Mouse (Mus musculus): ENCODE data around the gene Adcy2. TPM values are rescaled to one million over a fixed set of nuclear protein-coding genes. Genes with fewer than 3 reads are reported as not detected.

Gene Adcy2
- total RNA-seq (2015; ENCODE audit: low replicate concordance), result 0.77 TPM in 1 of 2 replicates, not detected in the other
- total RNA-seq (2017; ENCODE audit: low replicate concordance), result not detected in 2 replicates

DNA sequence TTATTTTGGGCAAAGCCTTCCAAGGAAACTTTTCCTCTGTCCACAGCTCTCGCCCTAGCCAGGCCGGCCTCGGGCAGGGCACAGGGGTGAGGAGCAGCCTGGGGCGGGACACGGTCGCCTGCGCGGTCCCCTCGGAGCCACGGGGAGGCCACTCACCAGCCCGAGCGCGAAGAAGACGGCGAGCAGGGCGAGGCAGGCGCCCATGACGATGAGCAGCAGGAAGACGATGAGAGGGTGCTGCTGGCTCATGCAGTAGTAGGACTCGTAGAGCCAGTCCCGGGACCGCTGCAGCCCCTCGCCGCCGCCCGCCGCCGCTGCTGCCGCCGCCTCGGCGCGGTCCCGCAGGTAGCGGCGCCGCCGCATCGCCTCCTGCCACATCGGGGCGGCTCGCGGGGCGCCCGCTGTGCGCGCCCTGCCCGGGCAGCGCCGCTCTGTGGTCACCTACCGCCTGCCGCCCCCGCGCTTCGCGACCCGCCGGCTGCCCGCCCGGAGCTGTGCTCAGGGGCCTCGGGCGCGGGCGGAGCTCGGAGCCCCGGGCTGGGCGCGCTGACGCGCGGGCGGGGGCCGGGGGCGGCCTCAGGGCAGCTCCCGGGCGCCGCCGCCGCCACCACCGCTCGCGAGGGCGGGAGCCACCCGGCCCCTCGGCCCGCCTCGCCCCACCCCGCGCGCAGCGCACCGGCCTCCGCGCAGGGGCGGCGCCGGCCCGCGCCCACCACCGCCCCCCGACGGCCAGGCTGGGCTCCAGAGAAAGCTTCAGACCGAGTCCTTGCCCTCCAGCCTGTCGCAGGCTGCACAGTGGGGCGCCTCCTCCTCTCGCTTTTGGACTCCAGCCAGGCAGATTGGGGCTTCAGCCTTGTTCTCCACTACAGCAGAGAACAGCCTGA lies at the start of gene Adcy2:
Gene Adcy2 (minus strand): TSS at position 624 of the 884 bp plus-strand sequence.
- ATAC-seq (replicated peaks; ENCODE audit: low FRiP score, poor library complexity, severe bottlenecking), result no peak

DNA sequence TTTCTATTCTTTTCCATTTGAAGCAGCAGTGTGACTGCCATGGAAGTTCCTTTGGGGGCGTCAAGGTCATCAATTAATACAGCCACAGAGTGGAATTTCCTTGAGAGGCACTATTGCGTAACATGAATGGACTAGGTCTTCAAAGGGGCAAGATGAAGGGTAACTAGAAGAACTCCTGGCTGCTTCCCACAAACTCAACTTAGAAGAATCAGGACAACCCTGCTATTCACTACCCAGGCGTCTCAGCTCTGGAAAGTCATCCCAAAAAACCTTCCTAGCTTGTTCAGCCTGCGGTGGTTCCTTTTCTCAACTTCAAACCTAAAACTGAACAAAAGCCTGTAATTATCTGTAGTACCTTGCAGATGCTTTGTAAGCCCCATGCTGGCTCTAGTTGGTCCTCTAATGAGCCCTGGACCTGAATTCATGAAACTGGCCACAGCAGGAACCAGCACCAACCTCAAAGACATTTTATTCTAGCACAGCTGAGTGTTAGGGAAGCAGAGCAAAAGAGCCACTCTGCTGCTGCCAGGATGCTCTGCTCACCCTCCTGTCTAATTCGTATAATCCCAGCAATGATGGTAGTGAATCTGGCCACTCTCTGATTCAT lies 37.8 kb upstream of the Adcy2 start:
- ATAC-seq (replicated peaks; ENCODE audit: low FRiP score, poor library complexity, severe bottlenecking), result no peak

DNA sequence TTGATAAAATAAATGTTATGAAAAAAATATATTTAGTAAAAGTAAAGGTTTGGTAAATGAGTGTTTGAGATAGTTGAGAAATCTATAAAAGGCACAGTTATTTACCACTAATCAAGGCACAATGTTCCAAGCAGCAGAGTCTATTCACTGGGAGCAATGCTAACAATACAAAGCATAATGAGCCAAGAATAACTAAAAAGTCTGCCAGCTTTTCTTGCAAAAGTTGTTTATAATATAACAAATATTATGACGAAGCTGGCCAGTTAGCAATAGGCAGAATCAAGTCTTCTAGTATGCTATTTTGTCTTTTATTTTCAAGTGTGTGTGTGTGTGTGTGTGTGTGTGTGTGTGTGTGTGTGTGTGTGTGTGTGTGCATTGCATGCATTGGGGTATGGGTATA lies 35.3 kb upstream of the Adcy2 start:
- no peak for ATAC-seq (replicated peaks; ENCODE audit: low FRiP score, poor library complexity, severe bottlenecking)

DNA sequence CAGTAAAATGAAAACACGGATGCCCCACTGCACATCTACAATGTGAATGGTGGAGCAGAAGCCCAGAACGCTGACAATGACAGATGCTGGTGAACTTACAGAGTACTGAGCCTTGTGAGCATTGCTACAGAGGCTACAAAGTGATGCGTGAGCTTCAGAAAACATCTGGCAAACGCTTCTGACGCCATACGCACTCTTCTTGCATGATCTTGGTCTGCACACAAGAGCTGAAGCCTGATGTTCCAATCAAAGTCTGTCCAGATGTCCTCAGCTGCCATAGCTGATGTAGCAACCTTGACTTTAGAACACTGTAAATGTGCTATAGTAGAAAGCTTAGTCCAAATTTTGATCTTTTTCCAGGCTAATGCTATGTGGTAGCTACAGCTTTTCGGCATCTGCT lies 34.2 kb upstream of the Adcy2 start:
- no peak for ATAC-seq (replicated peaks; ENCODE audit: low FRiP score, poor library complexity, severe bottlenecking)

DNA sequence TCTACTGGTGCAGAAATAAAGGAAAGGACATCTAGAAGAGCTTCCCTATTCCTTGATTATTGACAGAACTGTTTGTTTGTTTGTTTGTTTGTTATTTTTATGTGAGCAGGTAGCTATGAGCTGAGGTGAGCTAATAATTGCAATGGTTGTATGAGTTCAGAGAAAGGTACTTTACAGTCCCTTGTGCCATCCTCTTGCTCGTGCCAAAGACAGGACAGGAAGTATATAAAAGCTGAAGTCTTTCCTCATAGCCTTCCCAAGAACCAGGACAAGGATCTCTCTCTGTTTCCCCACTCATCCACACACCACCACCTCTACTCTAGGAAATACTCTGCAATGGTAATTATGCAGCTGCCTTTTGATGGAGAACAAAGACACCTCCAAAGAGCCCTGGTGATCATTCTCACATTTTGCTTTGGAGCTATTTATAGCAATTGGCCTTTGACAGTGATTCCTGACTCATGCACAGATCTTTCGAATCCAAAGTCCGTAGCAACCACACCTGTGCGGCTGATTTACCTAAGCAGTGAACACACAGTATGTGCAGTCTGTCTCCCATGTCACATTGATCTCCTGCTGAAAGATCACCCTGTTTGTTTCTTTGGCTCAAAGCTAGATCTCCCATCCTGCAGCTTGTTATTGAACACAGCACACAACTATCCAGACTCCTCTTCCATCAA lies 29.9 kb upstream of the Adcy2 start:
- ATAC-seq (replicated peaks; ENCODE audit: low FRiP score, poor library complexity, severe bottlenecking), result no peak

DNA sequence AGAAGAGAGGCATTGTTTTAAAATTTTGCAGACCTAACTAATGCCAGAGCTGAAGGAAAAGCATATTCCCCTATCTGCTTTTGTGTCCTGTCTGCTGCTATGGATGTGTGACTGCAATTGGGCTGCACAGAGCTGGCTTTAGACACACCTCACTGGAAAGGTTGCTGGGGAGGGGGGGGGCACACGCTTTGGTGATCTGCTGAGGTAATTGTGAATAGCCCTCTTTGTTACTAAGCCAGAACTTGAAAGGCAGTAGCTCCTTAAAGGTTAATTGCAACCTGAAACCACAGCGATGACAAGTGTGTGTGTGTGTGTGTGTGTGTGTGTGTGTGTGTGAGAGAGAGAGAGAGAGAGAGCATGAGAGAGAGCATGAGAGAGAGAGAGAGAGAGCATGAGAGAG lies 25.6 kb upstream of the Adcy2 start:
- no peak for ATAC-seq (replicated peaks; ENCODE audit: low FRiP score, poor library complexity, severe bottlenecking)

DNA sequence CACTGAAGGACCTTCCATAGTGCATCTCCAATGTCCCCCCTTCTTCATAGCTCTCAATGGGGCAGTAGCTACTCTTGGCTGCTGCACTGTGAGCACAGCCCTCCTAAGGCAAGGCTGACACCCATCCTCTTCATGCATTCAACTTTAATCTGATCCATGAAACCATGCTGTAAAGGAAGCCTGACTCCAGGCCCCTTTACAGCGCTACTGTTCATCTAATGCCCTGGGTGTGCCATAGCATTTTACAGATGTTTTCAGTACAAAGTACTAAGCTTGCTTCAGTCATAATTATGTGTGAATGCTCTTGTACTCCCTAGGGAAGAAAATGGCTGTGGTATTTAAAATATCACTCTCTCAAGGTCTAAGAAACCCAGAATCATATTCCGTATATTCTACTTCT lies 23.9 kb upstream of the Adcy2 start:
- ATAC-seq (replicated peaks; ENCODE audit: low FRiP score, poor library complexity, severe bottlenecking), result no peak

DNA sequence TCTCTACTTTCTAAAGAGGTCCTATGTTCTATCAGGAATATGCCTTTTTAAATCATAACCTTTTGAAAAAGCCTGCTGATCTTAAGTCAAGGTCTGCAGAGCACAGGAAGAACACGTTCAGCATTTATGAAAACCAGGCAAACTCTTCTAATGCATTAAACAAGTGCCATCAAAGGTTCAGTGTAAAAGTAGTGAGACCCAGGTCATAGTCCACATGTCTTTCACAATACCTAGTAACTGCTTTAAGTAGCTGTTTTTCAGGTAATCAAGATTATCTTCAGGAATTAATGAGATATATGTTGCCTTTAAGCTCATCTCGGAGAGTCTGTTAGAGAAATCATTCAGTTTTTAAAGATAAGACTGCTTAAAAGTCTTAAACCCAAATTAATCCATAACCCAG lies 21.2 kb upstream of the Adcy2 start:
- ATAC-seq (replicated peaks; ENCODE audit: low FRiP score, poor library complexity, severe bottlenecking), result no peak

DNA sequence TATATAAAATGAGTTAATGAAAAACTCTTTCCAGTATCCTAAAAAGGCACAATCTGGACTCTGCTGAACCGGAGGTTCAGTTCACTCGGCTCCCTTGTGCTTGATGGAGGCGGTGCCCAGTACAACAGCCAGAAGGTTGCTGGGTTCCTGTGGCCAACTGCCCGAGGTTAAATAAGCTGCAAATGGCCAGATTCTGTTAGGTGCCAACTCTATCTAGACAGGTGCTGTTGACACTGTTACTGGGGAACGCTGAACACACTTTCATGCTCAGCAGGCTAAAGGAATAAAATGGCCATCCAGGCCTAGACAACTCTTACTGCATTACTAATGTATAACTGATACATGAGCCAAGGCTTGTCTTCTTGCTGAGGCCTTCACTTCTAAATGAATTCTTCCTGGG lies 7.6 kb upstream of the Adcy2 start:
- ATAC-seq (replicated peaks; ENCODE audit: low FRiP score, poor library complexity, severe bottlenecking), result no peak

DNA sequence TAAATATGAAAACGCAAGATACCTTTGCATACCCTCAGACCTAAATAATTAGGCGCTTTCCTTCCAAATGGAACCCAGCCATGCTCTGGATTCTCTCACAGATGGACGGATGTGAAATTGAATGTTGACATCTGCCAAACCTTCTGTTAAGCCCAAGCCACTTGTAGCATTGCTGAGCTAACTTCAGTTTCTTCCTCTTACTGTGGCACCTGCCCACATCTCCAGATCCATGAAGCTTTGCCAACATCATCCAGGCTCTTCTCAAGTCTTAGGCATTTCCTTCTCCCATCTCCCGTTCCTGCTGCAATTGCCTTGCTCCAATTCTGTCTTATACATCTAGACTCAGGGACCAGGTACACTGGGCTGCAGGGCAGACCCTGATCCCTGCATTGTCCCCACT lies 6.8 kb upstream of the Adcy2 start:
- no peak for ATAC-seq (replicated peaks; ENCODE audit: low FRiP score, poor library complexity, severe bottlenecking)

DNA sequence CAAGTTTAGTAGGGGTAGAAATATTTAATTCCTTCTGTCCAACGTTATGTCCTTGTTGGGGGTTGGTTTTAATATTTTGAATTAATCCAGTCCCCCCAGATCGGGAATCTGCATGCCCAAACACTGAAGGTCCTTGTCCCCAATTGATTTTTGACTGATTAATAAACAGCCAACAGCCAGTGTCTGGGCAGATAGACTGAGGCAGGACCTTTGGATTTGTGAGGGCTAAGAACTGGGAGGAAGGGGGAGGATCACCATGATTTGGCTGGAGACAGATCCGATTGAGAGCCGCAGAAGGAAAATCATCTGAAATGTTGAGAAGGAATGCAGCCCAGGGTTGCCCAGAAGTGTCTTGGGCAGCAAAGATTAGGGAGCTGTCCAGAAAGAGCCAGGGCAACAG lies 5.1 kb upstream of the Adcy2 start:
- ATAC-seq (replicated peaks; ENCODE audit: low FRiP score, poor library complexity, severe bottlenecking), result no peak

DNA sequence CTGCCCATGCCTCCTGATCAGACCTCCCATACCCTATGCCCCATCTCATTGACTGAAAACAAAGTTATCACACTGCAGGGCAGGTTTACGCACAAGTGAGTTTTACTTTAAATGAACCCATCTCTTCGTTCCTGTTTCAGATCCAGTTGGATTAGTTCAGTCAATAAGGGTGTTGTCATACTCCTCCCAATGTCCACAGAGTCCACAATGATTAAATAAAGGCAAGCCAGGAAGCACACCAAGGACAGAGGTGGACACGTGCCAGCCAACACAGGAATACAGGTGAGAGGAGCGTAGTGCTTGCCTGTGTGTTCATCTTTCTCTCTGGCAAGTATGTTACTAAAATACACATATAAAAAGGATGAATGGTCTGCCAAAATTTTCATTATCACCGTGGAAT lies 3.3 kb upstream of the Adcy2 start:
- ATAC-seq (replicated peaks; ENCODE audit: low FRiP score, poor library complexity, severe bottlenecking), result no peak

DNA sequence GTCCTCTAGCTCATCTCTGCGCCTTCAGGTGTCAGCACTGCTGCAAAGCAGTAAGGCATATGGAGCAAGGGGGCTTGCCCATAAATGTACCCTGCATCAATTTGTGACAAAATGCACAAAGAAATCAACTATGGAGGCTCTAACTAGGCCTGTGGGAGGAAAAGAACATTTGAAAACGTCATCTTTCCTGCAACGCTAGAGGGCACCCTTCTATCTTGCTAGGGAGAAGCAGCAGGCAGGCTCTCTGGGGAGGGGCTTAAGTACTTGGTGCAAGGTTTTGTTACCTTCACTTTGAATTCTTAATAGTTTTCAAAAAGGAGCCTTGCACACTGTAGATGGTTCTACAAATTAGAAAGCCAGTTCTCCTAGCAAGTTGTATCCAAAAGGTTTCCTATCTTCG lies 2.8 kb upstream of the Adcy2 start:
- ATAC-seq (replicated peaks; ENCODE audit: low FRiP score, poor library complexity, severe bottlenecking), result no peak

DNA sequence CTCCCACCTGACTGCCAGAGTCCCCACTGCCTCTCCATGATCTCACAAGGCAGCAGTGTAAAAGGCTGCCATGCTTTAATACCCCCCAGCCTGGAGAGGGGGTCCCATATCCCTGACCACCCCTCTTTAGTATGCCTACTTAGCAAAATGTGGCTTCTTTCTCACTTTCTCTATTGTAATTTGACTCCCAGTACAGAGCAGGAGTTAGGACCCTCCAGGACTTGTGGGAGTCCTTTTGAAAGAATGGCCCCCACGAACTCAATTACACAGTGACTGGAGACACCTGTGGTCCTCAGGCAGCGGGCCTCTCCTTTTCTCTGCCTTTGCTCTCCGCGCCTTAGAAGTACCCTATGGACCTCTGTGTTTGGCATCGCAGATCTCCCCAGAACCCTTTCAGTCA lies 485 bp upstream of the Adcy2 start:
- ATAC-seq (replicated peaks; ENCODE audit: low FRiP score, poor library complexity, severe bottlenecking), result no peak

DNA sequence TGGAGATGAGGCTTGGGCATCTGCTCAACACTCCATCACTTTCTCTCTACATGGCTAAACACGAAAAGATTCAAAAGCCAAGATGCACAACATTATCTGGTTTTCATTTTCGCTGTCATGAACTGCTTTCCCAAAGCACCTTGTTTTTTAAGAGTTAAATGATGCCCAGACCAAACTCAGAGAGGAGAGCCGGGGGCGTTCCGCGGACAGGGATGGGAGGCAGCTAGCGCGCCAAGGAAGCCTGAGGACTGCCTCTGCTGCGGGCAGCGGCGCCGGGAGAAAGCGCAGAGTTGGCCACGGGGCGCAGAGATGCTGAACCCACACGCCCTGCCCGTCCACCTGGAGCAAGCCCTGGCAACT lies 803 bp downstream of the Adcy2 start:
- ATAC-seq (replicated peaks; ENCODE audit: low FRiP score, poor library complexity, severe bottlenecking), result no peak

DNA sequence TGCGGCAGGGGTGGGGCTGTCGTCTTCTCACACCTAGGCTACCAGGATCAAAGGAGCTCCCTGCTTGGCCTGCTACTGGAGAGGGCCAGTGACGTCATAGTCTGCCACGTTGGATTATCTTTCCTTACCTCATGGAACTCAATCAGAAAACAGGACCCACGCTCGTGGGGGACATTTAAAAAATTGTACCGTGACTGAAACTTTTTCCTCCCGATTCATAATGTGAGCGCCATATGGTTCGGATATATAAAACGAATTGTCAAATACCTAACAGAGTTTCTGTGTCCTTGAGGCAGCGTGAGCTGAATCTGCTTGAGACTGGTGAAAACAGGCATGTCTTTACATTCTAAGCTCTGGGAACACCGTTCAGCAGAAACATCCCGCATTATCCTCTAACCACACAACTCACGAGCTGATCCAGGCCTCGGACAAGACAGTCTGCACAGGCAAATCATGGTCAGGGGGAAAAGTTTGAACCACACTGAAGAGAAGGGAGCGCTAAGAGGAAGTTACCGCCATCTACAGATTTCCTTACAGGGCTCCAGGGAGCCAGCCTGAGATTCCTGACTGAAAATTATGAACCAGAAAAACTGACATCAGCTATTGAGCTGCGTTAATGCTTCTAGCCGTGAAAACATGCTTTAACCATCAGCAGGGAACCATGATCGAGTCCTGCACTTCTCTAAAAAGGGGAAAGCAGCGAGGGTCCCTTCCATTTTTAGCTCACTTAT lies 1.4 kb downstream of the Adcy2 start:
- no peak for ATAC-seq (replicated peaks; ENCODE audit: low FRiP score, poor library complexity, severe bottlenecking)

DNA sequence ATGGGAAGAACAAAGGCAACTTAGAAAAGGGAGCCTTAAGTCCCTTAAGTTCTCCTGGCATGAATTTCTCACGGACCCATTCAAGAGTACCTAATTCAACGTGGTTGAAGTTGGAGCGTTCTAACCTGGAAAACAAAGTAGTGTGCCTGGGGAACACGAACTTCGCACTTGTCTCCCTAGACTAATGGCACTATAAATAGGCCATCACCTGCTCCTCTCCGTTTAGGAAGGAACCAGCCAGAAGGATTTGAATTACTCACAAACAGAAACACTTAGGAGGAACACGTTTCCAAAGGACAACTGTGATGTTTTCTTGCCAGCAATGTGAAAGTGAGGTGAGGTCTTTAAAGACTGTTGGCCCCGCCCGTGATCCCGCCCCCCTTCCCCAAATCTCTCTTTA lies 2.0 kb downstream of the Adcy2 start:
- ATAC-seq (replicated peaks; ENCODE audit: low FRiP score, poor library complexity, severe bottlenecking), result no peak

DNA sequence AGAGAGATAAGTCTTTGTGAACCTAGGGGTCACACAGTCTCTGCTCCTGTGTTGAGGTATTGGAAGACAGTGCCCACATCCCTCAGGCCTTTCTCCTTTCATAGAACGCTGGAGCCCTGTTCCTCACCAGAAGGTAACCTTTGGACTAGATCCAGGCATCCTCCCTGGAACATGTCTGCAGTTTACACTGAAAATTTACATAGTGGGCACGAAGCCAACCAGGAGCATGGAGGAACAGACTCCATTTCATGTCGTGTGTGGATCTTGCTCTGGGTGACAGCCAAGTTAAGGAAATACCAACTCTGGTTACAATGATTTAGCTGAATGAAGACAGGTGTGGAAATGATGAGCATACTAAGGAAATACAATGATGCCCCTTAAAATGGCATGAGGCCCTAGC lies 2.7 kb downstream of the Adcy2 start:
- ATAC-seq (replicated peaks; ENCODE audit: low FRiP score, poor library complexity, severe bottlenecking), result no peak

DNA sequence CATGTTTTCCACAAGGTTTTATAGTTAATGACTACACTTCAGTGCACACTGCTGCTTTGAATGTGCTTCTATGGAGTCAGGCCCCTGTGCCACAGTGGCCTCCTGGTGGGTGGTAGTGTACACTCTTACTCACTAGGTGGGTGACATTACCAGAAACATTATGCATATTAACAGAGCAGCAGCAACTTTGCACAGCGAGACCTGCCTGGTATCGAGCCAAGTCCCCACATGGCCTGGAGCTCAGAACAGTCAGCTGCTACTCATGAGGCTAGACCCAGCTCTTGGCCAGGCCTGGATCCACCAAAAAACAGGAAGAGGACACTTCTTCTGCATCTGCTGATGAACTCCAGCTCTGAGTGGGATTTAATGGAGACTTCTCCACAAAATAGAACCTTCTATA lies 13.6 kb downstream of the Adcy2 start:
- no peak for ATAC-seq (replicated peaks; ENCODE audit: low FRiP score, poor library complexity, severe bottlenecking)

DNA sequence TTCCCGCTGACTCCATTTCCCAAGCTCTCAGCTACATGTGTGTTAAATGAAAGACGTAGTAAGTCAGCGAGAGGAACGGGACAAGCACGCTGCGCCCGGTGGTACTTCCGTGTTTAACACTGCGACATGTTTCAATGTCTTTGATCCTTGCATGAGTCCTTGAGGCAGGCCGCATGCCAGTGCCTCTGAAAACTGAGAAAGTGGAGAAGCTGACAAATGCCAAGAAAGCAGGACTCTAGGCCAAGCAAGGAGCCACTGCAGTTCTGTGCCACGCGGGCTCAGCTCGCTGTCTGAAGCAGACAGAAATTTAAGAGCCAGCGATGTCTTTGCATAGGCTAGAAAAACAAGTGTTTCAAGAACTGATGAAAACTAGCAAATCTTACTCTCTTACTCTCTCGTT lies 15.3 kb downstream of the Adcy2 start:
- ATAC-seq (replicated peaks; ENCODE audit: low FRiP score, poor library complexity, severe bottlenecking), result no peak
